Mouse (Mus musculus) c-Kit-positive CD71-positive TER-119-negative erythroid progenitor cells, embryonic 14.5 days (primary cell): ENCODE data around the gene Pou2f3.

Source experiments
- DNase-seq: peaks from one replicate; pipeline ENCODE4 v3.0.0-alpha.2; 2013; ENCODE audit warnings: low read depth

Pou2f3 gene

DNA sequence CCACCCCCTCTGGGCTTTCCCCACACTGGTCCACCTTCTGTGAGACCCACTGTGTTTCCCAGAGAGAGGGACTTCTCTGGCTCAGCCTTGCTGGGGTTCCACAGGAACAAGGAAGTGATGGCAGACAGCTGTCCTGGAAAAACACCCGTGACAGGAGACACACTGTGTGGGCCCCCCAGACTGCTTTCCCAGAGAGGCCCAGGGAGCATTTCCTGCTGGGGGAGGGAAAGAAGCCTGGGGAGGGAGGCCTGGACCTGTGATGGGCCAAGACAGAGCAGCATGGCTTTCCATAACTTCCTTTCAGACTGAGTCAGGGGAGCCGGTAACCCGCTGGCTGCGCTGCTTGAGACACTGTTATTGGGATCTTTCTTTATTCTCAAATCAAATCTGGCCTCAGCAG is 20.7 kb upstream of the Pou2f3 start:
- no peak for DNase-seq

DNA sequence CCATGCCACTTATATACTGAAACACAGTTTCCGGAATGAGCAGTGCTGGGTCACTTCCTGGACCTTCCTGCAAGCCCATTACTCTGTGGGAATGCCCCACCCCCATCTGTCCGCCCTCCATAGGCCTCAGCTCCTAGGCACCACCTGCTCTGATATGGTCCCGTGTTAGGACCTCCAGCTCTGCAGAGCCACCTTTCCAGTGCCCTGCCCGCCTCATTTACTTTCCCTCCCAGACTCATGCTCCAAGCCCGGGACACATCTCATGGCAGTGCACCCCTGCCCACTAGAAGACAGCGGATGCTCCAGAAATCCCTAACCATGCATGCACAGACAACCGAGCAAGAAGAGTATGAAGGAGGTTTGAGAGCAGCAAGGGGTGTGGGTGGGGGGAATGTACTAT is 19.8 kb upstream of the Pou2f3 start:
- DNase-seq, result no peak

DNA sequence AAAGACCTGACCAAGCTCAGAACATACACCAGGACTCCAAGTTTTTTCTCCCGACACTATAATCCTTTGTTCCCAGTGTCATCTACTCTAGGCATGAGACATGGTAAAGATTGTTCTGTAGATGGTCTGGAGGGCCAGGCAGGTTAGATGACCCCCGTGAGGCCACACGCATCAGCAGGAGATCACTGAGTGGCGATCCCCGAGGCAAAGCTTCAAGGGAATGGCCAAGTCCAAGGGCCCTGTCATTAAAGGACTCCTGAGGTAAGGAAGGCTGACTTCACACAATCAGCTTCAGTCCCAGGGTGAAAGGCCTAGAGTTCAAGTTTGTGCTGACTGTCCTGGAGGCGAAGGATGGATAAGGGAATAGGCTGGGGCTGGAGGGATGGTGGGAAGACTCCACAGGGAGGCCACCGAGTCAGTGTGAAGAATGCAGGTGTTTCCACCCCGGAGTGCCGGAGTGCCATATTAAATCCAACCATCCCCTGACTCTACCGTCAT is 19.3 kb upstream of the Pou2f3 start:
- no peak for DNase-seq

DNA sequence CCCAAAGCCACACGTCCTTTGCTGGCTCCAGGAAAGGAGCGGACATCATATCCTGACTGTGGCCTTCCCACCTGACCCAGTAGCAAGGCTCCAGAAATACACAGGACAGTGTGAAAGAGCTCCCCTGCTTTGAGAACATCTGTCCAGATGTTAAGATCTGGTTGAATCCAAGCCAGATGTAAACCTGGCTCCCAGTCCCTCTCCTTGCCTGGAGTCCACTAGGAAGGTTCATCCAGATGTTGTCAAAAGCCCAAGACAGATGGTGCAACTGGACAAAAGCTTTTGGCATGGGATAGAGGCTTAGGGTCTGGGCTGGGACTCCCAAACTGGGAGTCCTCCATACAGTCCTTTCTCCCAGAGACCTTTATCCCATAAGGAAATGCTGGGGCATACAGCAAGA is 18.6 kb upstream of the Pou2f3 start:
- DNase-seq, result no peak

DNA sequence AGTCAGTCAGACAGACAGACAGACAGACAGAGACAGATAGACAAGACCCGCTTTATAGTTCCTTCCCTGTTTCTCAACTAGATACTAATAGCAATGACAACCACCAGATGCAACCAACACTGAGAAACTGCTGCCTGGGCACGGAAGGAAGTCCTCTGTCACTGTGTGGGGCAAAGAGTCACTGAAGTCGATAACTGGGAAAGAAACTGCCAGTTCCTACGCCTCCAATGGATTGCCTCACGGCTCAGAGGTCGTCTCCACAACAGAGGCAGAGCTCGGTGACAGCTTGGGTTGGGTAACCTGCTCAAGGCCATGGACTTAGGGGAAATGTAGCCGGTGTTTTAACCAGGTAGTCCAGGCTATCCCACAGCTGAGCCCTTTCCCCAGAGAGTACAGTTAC is 17.5 kb upstream of the Pou2f3 start:
- DNase-seq, result no peak

DNA sequence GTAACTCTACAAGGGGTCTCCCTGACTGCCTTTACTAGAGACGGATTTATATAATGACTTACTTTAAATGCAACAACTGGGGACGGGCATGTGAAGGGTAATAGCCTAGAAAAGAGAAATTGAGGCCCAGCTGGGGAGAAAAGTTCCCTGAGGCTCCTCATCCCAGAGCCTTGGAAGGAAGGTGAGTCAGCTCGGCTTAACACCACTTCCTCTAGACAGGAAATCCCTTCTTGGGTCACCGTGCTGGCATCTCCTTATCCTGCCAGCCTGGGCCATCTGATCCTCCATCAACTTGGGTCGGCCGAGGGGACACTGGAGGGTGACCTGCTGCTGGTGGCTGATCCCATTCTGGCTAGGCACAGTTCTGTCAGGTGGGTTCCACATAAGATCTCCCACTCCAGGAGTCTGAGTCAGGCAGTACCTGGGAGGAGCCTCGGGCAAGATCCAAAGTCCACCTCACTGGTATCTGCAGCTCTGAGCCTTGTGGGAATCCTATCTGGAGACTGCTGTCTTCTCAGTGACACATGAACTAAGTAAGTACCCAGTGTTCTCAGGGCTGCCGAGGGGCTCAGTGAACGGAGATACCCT is 16.5 kb upstream of the Pou2f3 start:
- no peak for DNase-seq

DNA sequence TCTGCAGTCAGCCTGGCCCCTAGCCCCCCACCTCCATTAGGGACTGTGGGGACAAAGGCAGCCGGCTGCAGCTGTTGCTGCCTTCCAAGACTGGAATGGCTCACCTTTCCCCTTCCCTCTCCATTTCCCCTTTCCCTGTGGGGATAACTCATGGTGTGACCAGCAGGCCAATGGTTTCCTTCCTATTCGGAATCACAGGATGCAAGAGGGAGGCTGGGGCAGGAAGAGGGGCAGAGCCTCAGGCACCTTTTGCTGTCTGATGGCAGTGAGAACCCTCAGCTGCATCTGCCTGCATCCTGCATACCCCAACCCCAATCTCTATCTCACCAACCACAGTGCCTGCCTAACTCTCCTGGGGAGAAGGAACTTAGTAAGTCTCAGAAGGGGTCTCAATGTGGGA is 15.3 kb upstream of the Pou2f3 start:
- DNase-seq, result no peak

DNA sequence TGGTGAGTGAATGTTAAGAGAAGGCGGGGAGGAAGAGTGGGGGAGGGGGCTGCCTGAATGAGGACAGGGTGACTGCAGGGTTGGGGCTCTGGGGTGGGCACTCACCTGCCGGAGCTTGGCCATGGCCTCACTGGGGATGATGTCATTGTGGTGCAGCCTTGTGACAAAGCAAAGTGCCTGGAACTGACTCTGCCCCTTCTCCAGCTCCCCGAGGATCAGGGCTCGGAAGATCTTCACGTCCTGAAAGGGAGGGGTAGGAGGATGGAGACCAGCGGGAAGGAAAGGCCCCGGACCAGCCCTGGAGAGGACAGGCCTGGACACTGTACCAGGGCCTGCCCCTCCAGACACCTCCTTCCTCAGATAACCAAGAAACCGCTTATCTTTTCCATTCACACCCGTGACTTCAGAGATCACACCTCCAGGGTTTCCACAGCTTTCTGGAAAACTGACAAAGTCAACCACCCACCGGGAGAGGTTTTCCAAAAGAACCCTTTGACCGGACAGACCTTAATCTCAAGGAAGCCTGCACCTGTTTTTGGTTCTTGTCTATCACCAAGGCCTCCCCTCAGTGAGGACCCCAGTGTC is 14.7 kb upstream of the Pou2f3 start:
- no peak for DNase-seq

DNA sequence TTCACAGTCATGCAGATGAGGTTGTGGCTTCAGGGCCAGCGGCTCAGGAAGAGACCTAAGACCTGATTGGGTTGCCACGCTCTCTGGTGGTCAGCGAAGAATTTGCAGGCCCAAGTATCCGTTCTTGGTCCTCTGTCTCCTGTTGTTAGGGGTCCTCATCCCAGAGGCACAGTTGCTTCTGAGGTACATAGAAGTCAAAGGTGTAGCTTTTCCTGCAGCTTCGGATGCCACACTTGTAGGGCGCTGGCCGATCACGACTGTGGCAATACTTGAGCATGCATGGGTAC is 12.2 kb upstream of the Pou2f3 start:
- DNase-seq, result no peak

DNA sequence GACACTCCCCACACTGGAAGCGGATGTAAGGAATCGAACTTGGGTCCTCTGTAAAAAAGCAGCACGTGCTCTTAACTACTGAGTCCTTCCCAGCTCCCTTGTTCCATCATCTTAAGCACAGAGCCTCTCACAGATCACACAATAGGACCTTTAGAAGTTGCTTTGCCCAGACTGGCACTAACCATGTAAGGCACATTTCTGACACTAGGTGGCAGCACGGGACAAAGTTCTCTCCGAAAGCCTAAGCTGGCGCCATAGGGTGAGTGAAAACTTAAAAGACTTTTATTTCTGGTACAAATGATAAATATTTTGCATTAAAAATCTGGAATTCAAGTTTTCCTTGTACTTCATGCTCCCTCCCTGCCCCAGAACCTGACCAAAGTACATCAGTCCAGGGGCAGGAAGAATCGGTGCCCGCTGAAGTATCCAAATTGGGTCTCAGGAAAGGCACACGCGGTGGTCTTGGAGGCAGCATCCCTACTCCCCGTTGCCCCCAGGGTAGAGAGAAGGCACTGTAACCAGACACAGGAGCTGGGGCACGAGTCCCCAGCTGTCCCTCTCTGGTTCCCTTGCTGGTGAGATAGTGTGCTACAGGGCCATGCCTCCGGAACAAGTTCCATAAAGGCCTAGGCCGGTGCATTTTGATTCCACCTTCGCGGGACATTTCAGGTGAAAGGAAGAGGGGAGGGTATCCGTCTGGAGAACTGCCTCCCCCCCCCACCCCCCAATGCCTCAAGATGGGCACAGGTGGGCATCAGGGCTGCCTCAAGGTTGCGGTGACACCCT is 11.7 kb upstream of the Pou2f3 start:
- no peak for DNase-seq

DNA sequence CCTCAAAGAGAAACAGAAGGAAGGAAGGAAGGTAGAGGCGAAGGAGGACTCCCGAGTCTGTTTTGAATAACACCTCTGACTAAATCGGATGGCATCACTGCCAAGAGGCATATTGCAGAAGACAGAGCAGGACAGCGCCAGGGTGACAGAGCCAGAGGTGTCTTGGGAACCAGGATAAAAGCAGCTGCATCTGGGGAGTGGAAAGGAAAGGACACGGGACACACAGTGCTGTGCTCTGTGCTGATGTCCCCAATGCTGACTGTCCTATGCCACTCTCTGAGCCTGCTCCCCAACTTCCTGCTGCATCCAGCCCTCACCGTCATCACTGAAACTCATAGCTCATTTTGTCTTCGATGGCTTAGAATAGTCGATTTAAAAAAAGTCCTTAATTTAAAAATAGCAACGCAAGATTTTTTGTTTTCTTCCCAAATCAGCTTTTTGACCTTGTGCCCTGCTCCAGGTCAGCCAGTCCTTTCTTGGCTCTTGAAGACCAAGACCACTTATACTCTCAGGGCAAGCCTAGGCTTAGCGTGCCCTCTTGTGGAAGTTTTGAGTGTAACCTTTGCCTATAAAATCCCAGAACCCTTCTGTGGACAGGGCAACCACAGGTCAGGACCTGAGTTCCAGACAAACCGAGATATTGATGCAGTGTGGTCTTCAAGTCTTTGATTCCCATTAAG is 742 bp upstream of the Pou2f3 start:
- no peak for DNase-seq

DNA sequence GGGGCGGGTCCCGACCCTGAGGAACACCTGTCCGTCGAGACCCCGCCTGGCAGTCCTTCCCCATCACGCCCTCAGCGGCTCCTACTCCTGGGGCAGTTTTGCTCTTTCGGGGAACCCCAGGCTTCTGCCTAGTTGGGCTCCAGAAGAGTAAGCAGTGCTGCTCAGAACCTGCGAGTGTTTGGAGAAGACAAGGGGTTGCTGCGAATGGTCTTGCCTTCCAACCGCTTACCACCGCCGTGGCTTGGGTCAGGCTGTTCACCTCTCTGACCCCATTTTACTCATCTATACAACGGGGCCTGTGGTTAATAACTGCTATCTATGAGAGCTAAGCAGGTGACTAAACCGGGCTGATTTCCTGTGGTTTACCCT is 4.2 kb downstream of the Pou2f3 start:
- DNase-seq, result no peak

DNA sequence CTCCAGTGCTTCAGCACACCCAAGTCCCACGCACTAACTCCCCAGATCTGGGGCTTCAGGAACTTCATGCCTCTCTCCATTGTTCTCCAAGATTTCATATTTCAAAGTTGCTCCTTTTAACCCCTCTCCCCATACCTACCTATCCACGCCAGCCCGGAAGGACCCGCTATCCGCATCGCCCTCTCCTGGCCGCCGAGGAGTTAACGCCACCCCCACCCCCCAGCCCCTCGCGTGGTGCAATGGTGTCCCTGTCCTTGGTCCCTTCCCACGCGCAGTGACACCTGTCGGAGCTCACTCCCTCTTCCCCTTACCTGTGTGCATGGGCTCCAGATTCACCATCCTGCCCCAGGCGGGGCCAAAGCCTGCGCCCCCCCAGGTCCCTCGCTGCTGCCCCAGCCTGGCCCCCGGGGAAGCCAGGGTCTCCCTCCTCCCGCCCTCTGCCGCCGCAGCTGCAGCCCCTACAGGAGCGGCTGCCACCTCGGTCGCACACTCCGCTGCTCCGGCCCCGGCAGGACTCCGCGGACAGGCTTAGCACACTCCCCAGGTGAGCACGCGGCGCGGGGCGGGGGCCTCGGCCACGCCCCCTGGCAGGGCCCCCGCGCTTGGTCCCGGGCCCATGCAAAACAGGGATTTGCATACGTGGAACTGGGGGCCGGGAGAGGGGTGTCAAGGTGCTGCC is 4.7 kb downstream of the Pou2f3 start:
- no peak for DNase-seq

DNA sequence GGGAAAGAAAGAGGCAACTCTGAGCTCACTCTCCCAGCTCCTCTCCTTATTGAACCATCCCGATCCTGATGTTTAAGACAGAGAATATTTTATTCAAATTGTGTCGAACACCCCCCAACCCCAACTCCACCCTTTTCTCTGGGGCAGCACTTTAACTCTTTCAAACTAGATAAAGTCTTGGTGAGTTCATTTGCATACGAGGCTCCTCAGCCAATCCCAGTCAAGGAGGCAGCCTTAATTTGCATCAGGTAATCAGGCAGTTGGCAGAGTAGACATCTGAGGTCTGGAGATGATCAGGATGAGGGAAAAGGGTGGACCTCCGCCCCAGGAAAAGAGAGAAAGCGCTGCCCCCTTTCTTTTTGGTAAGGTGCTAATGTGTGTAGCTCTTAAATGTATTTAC is 10.0 kb downstream of the Pou2f3 start:
- peak; percentile 33 for DNase-seq

DNA sequence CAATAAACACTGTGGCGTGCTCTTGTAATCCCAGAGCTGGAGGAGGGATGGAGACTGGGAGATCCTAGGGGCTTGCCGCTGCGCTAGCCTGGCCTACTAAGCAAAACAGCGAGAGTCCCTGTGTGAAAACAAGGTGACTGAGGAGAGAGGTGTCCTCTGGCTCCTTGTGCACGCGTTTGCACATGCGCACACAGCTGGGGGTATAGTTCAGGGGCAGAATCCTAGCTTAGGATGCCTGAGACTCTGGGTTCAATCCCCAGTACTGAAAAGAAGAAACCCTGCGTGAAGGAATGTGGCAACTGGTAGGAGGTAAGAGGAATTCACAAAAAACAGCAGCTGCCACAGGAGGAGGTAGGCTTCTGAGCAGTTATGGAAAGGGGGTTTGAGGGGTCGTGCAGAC is 16.2 kb downstream of the Pou2f3 start:
- no peak for DNase-seq

DNA sequence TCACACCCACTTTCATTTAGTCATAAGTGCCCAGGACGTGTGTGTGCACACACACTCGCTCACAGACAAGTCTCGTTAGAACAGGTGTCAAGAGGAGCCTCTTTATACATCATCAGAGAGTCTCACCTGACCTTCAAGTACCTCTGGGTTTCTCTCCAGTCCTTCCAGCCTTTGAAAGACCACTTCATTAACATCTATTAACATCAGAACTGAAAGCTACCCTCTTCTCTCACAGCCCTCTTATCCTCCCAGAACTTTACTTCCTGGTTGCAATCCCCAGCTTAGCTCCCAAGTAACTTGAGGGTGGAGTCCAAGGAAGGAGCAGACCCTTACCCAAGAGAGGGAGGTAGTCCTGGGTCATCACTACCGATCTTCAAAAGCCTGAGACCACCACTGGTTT is 18.6 kb downstream of the Pou2f3 start:
- DNase-seq, result no peak

DNA sequence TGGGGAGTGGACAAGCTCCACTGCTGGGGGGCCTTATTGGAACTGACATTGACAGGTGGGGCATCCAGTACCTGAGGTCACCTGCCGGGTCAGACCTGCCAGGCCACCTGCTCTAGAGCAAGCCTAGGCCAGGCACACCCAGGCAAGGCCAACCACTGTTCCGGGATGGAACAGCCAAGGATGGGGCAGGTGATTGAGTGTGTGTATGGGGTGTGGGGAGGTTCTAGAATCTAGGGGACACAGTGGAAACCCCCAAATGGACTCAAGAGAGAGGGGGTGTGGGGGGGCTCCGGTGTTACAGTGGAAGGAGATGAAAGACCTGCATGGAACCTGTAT is 21.2 kb downstream of the Pou2f3 start:
- DNase-seq, result no peak

DNA sequence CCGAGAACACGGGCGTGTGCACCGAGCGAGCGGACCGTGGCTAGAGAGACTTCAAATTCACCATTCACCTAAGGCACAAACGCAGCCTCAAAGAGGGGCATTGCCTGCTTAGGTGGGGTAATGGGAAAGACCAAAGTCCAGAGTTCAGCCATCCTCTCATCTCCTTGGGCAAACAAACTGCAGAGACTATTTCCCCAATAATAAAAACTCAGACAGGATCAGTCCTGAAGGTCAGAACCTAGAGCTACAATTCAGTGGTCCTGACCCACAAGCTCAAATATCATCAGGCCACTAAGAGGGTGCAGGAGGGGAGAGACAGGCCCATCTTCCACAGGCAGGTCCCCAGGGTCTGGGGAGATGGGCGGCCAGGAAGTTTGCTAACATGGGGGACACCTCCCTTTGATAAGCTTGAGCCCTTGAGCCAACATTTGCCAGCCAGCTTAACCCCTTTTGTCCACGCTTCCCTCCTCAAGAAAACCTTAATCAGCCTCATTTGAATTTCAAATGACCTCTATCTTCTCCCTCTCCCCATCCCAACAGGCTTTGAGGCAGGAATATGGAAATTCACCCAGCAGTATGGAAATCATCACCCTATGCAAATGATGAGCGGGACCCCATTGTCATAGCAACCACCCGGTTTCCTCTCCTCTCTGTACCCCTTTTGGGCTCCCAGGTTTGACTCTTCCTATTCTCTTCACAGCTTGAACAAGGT is 21.7 kb downstream of the Pou2f3 start:
- DNase-seq, result no peak

DNA sequence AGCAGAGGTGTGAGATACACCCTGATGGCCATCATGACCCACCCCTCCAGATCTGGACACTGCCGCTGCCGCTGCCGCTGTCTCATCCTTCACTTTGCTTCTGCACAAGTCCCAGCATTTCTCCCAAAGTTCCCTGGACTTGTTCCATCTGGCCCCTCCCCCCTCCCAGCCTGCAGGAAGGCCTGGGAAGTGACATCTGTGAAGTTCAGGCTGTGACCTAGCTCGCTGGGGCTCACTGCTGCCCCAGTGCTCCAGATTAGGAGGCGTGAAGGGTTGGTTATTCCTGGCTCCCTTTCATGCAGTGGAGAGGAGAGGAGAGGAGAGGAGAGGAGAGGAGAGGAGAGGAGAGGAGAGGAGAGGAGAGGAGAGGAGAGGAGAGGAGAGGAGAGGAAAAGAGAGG is 30.6 kb downstream of the Pou2f3 start:
- no peak for DNase-seq

DNA sequence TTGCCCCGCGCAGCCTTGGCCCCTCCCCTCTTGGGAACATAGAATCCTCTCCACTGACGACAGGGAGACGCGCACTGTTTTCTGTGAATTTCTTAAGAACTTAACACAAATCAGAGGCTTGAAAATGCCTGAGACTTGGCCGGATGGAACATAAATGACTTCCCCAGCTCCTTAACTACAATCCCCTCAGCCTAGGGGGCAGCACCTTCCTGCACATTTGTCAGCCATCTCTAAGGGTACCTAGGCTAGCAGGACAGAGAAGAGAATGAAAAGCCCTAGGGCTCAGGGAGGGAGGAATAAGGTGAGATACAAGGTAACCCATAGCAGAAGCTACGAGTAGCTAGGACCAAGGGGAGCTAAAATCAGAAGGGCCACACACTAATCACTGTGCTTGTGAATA is 32.0 kb downstream of the Pou2f3 start:
- no peak for DNase-seq

DNA sequence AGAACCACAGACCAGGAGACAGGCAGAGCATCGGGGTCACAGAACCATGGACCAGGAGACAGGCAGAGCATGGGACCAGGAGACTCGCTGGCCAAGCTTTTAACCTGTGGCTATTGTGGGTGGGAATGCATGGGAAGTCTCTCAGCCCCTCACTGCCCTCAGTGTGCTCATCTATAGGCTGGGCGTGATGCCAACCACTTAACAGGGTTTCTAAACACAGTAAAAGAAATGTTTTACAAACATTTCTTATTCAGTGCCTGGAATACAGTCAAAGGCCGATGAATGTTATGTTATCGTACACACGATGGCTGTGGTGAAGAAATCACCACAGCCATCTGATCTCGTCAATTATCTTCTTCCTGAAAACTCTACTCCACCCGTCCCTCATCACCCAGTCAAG is 43.1 kb downstream of the Pou2f3 start:
- DNase-seq, result no peak

DNA sequence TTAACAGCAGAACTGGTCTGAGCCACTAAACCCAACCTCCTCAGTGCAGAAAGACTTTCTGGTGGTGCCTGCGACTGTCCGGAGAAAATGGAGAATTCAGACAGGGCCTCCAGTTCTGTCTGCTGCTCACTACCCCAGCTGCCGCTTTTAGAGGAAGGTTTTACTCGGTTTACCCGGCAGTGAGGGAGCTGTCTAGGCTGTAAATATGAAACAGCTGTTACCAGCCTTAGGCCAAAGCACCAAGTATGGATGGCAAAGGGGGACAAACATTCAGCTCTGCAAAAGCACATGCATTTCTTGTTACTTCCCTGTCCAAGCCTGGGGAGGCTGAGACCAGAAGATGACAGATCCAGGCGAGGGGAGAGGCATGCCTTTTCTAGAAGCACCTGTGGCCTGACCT is 43.8 kb downstream of the Pou2f3 start:
- DNase-seq, result no peak
